Mouse (Mus musculus): ENCODE results near the gene Stox2.
"Not testable (repeated sequence)": the region's sequence is repeated elsewhere in the genome, so short reads cannot be mapped to it uniquely, and the experiment has no call there.

The Stox2 gene

DNA sequence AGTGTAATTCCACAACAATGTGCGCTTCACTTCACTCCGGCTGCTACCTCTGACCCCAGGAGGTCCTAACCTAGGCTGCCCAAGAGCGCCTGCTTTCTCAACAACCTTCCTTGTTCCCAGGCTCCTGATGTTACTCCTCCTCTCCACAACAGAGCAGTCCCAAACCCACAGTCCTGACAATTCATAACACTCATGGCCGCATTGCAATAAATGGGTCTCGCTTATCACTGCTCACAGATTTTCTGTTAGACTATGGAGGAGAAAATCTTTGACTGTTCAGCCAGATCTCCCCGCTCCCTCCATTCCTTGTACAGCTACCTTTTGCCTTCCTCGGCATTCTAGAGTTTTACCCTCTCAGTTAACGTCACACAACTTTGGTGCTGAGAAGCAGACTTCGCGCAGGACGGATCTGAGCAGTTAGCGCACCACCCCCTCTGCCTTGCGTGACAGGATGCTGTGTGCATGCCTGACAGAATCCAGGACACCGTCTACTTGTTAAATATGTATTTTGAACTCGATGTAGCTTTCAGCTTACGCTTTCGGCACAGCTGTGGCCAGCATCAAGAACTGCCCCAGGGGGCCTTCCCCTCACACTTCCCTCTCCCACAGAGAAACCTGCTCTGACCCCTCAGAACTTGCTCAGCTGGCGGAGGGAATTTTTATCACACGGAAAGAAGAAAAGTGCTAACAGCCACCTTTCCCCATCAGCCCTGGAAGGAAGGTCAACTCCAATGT is at the start of gene Stox2:
Stox2 (minus strand) TSS at position 51 of the 735 bp plus-strand sequence.
- DNase-seq = no peak

GRCm38 (mm10) chr8:47495428-47495827 is 49.3 kb upstream of the Stox2 start:
- DNase-seq = no peak

DNA sequence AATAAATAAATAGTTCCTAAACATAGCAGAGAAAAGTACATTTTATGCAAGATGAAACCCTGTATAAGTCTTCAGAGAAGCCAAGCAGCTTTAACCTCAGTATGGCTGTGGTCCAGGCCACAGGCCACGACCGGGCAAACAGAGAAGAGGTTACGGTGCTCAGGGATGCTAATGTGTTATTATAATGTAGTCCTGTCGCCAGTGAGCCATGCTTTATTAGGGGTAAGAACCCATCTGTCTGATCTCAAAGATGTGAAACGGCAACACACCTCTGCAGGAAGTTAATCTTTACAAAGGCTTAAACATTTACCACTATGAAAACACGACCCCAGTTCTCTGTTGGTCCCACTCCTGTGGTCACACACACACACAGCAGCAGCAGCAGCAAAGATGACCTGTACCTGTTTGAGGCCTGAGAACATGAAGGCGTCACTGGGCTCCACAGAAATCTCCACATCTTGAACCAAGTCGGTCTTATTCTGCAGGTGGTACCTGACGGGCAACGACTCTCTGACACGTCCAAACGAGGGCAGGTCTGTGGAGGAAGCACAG is 48.5 kb upstream of the Stox2 start:
- DNase-seq = no peak

GRCm38 (mm10) chr8:47493106-47493505 is 46.9 kb upstream of the Stox2 start:
- DNase-seq = no peak

- DNase-seq = no peak
These were observed 41.1 kb upstream of the Stox2 start for GRCm38 (mm10) chr8:47487231-47487630.

DNA sequence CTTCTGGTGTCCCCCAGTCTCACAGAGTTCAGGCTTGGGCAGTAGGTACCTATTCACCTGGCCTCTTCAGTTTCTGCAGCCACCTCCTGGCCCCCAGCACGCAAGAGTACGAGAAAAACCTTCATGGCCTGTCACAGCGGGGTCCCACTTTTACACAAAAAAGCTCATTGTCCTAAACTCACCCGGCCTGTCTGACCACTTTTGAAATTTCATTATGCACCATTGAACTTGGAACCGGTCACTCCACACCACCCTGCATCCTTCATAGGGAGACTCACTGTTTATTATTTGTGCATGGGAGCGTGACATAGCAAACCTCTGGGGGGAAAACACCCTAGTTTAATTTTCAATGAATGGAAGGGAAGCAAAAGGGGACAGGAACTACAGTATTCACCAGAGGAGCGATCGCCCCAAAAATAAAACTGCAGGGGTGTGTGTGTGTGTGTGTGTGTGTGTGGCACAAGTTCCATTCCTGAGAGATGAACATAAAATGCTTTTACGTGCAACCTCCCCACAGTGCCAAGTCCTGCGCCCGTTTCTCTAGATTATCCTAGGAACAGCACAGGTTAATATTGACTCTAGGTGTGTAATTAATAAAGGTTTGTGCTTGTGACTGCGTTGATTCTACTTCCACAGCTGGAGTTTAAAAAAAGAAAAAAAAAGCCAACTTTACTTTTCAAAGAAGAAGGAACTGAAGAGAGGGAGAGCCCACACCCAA is 36.4 kb upstream of the Stox2 start:
- DNase-seq = no peak

DNA sequence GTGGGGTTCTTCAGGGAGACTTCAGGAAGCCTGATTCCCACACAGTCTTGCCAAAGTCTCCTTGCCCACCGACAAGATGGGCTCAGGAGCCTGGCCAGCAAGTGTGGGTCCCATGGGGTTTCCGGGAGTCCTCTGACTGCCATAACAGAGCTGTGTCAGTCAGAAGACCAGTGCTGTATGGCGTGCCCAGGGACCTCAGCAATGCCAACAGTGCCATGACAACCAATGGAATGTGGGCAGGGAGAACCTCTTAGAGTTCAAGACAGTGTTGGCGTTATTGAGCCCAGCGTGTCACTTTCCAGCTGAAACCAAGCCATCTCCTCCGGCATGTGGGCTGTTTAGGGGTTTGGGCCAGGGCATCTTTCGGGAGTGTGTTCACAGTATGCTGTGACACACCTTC is 33.9 kb upstream of the Stox2 start:
- DNase-seq = no peak

DNA sequence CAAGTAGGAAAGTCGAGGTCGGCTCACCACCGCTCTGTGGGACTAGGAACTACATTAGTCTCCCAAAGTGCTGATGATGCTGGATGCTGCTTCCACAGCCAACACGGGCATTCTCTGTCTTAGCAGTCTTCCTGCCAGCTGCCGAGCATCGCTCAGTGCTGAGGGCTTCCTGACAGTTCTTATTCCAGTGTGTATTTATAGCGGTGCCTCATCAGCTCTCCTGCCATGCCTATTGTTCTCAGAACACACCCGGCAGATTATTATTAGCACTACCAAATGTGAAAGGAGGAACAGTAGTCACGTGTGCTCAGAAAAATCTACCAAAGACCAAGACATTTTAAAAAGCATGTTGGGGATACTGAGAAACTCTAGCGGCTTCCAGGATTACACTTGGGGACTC is 15.5 kb upstream of the Stox2 start:
- DNase-seq = peak; percentile 17

- no peak for DNase-seq
These were observed 13.1 kb upstream of the Stox2 start for GRCm38 (mm10) chr8:47459216-47459749.

DNA sequence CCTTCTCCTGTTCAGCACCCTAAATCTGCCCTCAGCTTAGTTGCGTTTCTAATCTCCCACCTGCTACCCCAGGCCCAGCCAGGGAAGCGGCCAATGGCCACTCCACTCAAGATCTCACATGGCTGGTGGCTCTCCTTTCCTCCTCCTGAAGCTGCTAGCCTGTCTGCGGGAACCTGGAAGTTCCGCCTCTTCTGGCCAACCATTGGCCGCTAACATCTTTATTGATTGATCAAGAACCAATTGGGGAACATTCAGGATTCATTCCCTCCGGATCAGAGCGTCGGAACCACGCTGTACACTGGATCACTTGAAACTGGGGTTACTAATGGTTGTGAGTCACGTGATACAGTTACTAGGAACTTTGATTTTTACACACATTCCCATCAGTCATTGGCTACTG is 12.4 kb upstream of the Stox2 start:
- DNase-seq = no peak

GRCm38 (mm10) chr8:47449211-47449610 is 3.0 kb upstream of the Stox2 start:
- DNase-seq = not testable (repeated sequence)

GRCm38 (mm10) chr8:47439271-47439670 is 6.9 kb downstream of the Stox2 start:
- no peak for DNase-seq

GRCm38 (mm10) chr8:47437976-47438375 is 8.2 kb downstream of the Stox2 start:
- DNase-seq = no peak

- no peak for DNase-seq
These were observed 10.3 kb downstream of the Stox2 start for GRCm38 (mm10) chr8:47435861-47436260.

DNA sequence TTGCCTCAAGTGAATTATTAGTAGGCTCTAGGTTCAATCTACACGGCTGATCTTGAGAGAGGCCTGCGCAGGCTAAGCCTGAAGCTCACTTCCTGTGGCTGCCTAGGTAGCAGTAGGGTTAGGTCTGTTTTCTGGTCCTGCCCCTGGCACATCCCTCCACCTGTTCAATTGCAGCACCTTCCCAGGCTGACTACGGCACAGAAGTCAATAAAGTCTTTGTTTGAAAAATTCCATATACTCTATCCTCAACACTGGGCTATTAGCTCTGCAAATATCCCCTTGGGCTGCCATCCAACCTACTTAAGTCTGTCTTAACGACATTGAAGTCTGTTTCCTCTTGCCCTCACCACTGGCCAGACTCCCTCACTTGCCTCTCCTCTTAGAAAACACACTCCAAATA is 10.8 kb downstream of the Stox2 start:
- DNase-seq = no peak

DNA sequence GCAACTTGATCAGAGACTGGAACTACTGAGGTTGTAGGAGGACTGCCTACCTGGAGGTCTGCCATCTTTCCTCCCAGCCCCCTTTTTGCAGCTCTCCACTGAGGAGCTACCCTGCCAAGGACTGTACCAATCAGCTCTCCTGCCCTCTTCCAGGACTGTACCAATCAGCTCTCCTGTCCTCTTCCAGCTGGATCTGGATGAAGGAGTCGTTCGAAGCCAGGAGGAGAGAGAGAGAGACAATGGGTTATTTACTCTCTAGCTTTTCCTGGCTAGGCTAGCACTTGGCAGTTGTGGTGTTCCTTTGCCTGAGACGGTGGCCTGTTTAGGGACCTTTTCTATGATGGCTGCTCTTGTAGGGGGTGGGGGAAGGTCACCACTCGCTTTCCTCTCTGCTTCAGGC is 14.9 kb downstream of the Stox2 start:
- DNase-seq = peak; percentile 16

- not testable (repeated sequence) for DNase-seq
These were observed 32.0 kb downstream of the Stox2 start for GRCm38 (mm10) chr8:47414258-47414525.

DNA sequence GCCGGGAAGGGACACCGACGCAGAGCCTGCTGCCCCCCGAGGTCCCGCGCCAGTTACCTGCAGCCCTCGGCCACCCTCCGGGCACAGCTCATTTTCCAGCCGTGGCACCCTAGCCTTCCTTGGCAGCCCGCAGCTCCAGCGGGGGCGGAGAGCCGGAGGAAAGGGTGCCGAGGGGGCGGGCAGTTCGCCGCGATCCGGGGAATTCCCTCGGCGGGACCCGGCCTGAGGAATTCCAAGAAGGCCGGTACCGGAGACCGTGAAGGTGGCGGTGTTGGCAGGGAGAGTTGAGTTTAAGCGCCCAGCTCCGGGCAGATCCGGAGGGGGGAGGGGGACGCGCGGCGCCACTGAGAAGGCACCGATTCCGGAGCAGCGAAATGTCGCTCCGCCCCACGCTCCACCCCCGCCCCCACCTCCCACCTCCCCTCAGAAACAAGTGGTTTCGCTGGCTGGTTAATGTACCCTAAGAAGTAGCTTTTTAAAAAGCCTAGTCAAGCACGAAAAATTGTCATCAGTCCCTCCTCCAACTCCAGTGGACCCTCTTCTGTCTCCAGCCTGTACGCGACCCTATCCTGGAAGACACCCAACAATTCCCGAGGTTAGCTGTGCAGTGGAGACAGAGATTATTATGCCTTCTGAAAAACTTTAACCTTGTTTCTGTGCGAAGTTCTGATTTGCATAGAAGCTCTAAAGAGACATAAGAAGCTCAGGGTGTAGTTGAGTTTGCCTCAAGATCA is 32.5 kb downstream of the Stox2 start:
- peak; percentile 68 for DNase-seq

- DNase-seq = peak; percentile 37
These were observed 33.3 kb downstream of the Stox2 start for GRCm38 (mm10) chr8:47412696-47413523.

DNA sequence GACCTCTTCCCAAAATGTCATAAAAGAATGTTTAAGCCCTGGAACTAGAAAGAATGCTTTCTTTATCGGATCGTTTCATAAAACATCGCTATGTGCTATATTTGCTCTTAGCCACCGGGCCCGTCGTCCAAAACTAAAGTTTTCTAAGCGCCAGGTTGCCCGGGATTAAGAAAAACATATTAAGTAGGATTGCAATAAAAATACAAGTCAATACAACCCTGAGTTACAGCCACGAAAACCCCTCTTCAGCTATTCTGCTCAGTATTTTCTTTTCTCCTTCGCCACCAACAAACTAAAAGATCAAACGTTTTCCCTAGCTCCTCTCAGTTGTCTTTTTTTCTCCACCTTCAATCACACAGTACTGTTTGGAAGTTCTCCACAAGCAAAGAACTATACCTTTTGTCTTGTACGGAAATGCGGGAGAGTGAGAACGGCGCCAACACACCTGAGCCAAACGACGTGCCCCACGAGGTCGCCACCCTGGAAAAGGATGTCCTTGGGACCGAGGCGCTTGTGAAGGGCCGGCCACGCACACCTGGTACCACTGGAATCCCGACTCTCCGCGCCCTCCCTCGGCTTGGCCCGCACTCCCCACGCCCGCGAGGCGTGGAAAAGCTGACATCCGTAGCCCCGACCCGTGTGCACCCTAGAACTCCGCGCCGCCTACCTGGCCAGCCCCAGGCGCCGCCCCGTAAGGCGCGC is 34.0 kb downstream of the Stox2 start:
- no peak for DNase-seq

DNA sequence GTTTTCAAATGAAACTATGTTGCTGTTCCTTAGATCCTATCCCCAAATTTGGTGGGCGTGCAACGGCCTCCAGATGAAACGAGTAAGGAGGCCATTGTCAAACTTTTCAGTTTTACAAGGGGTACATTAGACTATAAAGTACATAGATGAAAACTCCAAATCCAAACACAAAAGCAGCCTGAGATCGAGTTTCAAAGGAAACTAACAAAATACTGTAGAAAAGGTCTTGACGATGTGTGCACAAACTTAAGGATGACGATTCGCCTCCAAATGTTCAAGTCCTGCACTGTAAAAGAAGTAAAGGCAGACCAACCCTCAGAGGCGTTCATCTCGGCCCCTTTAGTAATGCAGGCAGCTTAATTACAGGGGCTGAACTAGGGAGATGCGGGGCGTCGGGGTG is 34.8 kb downstream of the Stox2 start:
- DNase-seq = no peak

- no peak for DNase-seq
These were observed 37.1 kb downstream of the Stox2 start for GRCm38 (mm10) chr8:47409061-47409460.
